ENCODE assay signal across 8 mouse cellular contexts in genomic region chr11:115939690-115940329, GRCm38 (mm10). TPM values are rescaled to one million over a fixed set of nuclear protein-coding genes. Genes with fewer than 3 reads are reported as not detected.
DNase-seq lines count a peak whose midpoint lies in the region; ATAC-seq and TF ChIP-seq lines count a peak whose summit lies in the region.

No protein-coding gene starts in this region.

- H3ac ChIP-seq in C2C12 (ENCODE audit: control insufficient read depth, insufficient read length, low read depth), result no peak overlapping the region

- H3K4me1 ChIP-seq in liver, postnatal 0 days (ENCODE audit: insufficient read depth), result peaks cover under 1% of the 10 kb centered on the region

- no peak for TF ChIP-seq POLR2A in brain, embryonic 14.5 days (IDR thresholded peaks at IDR 0.05; ENCODE audit: borderline replicate concordance, extremely low read depth, insufficient read depth, insufficient read length, poor library complexity, severe bottlenecking)

- DNase-seq in frontal cortex, adult 2 months (ENCODE audit: extremely low spot score in 1 of 2, low spot score in 1 of 2), result peak; percentile 35 to 91
- peak; percentile 83 for DNase-seq in brain, embryonic 14.5 days (ENCODE audit: low read depth)
- DNase-seq in frontal cortex, postnatal 14 days (ENCODE audit: low spot score in 2 of 2), result peak; percentile 40 to 71
- peak; percentile 82 to 83 for DNase-seq in kidney, postnatal 4 days
- DNase-seq in liver, postnatal 0 days, result peak; percentile 66
- DNase-seq in skeletal muscle tissue, adult 2 months (ENCODE audit: low read depth, low spot score), result peak; percentile 52

- H3K79me3 ChIP-seq in C2C12 (ENCODE audit: low read depth), result peaks cover 18% of the 10 kb centered on the region

- 22% methylated on average over 6 of the region's 6 CpGs for WGBS in liver, postnatal 0 days (ENCODE audit: insufficient replicate concordance)

- no peak overlapping the region for H3K9ac ChIP-seq in liver, postnatal 0 days (replicated peaks)

- H3K36me3 ChIP-seq in C2C12 (ENCODE audit: control insufficient read depth, insufficient read depth), result peaks cover 82% of the 10 kb centered on the region
- H3K36me3 ChIP-seq in liver, postnatal 0 days (replicated peaks; ENCODE audit: insufficient read depth, low read length), result peaks cover 46% of the 10 kb centered on the region

- H3K4me2 ChIP-seq in liver, postnatal 0 days (ENCODE audit: low read depth, low read length), result no peak overlapping the region

- no peaks in the 10 kb centered on the region for H3K27me3 ChIP-seq in C2C12 (ENCODE audit: control insufficient read depth, insufficient read depth, insufficient read length)
- no peaks in the 10 kb centered on the region for H3K27me3 ChIP-seq in liver, postnatal 0 days (ENCODE audit: insufficient read depth, low read length)

- no peak for TF ChIP-seq EP300 in liver, postnatal 0 days (IDR thresholded peaks at IDR 0.05; ENCODE audit: low read depth)

- peak; percentile 25 for TF ChIP-seq CTCF in C2C12 (IDR thresholded peaks at IDR 0.05; ENCODE audit: control insufficient read depth, insufficient read depth, insufficient read length)
- TF ChIP-seq CTCF in brain, embryonic 14.5 days (IDR thresholded peaks at IDR 0.05; ENCODE audit: borderline replicate concordance, extremely low read depth, insufficient read depth, insufficient read length), result peak; percentile 59; the same call in 1 of the 2 replicates
- TF ChIP-seq CTCF in liver, postnatal 0 days (IDR thresholded peaks at IDR 0.05; ENCODE audit: low read depth), result peak; percentile 86

- H3K79me2 ChIP-seq in C2C12 (ENCODE audit: control insufficient read depth, insufficient read depth), result peaks cover 34% of the 10 kb centered on the region

- no peak overlapping the region for H3K27ac ChIP-seq in liver, postnatal 0 days (ENCODE audit: low read depth)

- no peaks in the 10 kb centered on the region for H3K9me3 ChIP-seq in liver, postnatal 0 days (ENCODE audit: low read length)

- no peak; the same call in 1 of the 2 replicates for ATAC-seq in frontal cortex, adult (ENCODE audit: low TSS enrichment)
- peak; percentile 61; the same call in 1 of the 2 replicates for ATAC-seq in liver, postnatal 0 days

- H3K4me3 ChIP-seq in C2C12 (ENCODE audit: insufficient read depth, poor library complexity, severe bottlenecking), result no peak overlapping the region
- no peak overlapping the region for H3K4me3 ChIP-seq in liver, postnatal 0 days (ENCODE audit: low read depth, low read length)

TF ChIP-seq in C2C12, 6 proteins besides CTCF, POLR2A, EP300 and RAD21:
- TF ChIP-seq CEBPB (IDR thresholded peaks at IDR 0.05; ENCODE audit: low read depth), result peak; percentile 27
- no peak for TF ChIP-seq MAX (IDR thresholded peaks at IDR 0.05)

RNA-seq across cellular contexts. Expression of gene Recql5, which starts 6.5 kb away (rescaled TPM):
- polyA plus RNA-seq in frontal cortex, adult 2 months (2012; rRNA removed), result 28.4 and 31.7 TPM in 2 replicates
- polyA plus RNA-seq in C2C12 (2012; fragmentation: generic; extraction: Trizol), result 7.6 TPM
- polyA plus RNA-seq in brain, embryonic 14.5 days (2012; rRNA removed), result 28.2 and 38.0 TPM in 2 replicates
- polyA plus RNA-seq in liver, postnatal 0 days (2015; fragmentation: Nextera tagmentation; extraction: Ambion mirVana), result 4.2 and 6.1 TPM in 2 replicates

RNA-seq across cellular contexts. Expression of gene Sap30bp, which starts 6.7 kb away (rescaled TPM):
- polyA plus RNA-seq in frontal cortex, adult 2 months (2012; rRNA removed), result 71.9 and 89.0 TPM in 2 replicates
- 77.6 TPM for polyA plus RNA-seq in C2C12 (2012; fragmentation: generic; extraction: Trizol)
- 57.6 and 69.8 TPM in 2 replicates for polyA plus RNA-seq in brain, embryonic 14.5 days (2012; rRNA removed)
- 12.7 and 15.4 TPM in 2 replicates for polyA plus RNA-seq in liver, postnatal 0 days (2015; fragmentation: Nextera tagmentation; extraction: Ambion mirVana)

RNA-seq across cellular contexts. Expression of gene Smim6, which starts 28.0 kb away (rescaled TPM):
- not detected in 2 replicates for polyA plus RNA-seq in frontal cortex, adult 2 months (2012; rRNA removed)
- 0.28 TPM for polyA plus RNA-seq in C2C12 (2012; fragmentation: generic; extraction: Trizol)
- not detected in 2 replicates for polyA plus RNA-seq in brain, embryonic 14.5 days (2012; rRNA removed)
- 1.9 TPM in 2 replicates for polyA plus RNA-seq in liver, postnatal 0 days (2015; fragmentation: Nextera tagmentation; extraction: Ambion mirVana)

RNA-seq across cellular contexts. Expression of gene Itgb4, which starts 34.7 kb away (rescaled TPM):
- 5.7 and 7.2 TPM in 2 replicates for polyA plus RNA-seq in frontal cortex, adult 2 months (2012; rRNA removed)
- polyA plus RNA-seq in C2C12 (2012; fragmentation: generic; extraction: Trizol), result 0.49 TPM
- 0.91 and 2.1 TPM in 2 replicates for polyA plus RNA-seq in brain, embryonic 14.5 days (2012; rRNA removed)
- polyA plus RNA-seq in liver, postnatal 0 days (2015; fragmentation: Nextera tagmentation; extraction: Ambion mirVana), result 0.21 and 0.34 TPM in 2 replicates

RNA-seq across cellular contexts. Expression of gene Smim5, which starts 40.0 kb away (rescaled TPM):
- 0.64 TPM in 1 of 2 replicates, not detected in the other for polyA plus RNA-seq in frontal cortex, adult 2 months (2012; rRNA removed)
- polyA plus RNA-seq in C2C12 (2012; fragmentation: generic; extraction: Trizol), result 0.53 TPM
- 0.64 and 1.2 TPM in 2 replicates for polyA plus RNA-seq in brain, embryonic 14.5 days (2012; rRNA removed)
- 16.8 and 21.5 TPM in 2 replicates for polyA plus RNA-seq in liver, postnatal 0 days (2015; fragmentation: Nextera tagmentation; extraction: Ambion mirVana)

Comparison
In these comparisons a context has a peak if more than half of its experiments do, and no peak if none do; other contexts are left out.
1. CTCF ChIP-seq: peak in every context shown above with its lines; median percentile 86 in liver, postnatal 0 days; 59 in brain, embryonic 14.5 days; 25 in C2C12.